Comparison of ENCODE assay signal across 24 mouse cellular contexts in genomic region chr4:137120597-137120996, GRCm38 (mm10).
"Had no signal": no experiment of that assay in that cellular context is flagged by ENCODE, and none has a peak within 500 bp of the region (broad histone marks: within the 10 kb centered on the region; RNA-seq: fewer than 3 reads in every experiment).

No protein-coding gene starts in this region.

- H3K27ac ChIP-seq: heart, embryonic 10.5 days; hindbrain, embryonic 10.5 days; hindbrain, embryonic 12.5 days; hindbrain, embryonic 14.5 days; intestine, embryonic 15.5 days; layer of hippocampus, adult 2 months; left cerebral cortex, adult 2 months; limb, embryonic 10.5 days; limb, embryonic 12.5 days; liver, embryonic 12.5 days; liver, embryonic 14.5 days had no signal

- H3K27me3 ChIP-seq: intestine, embryonic 15.5 days had no signal

- H3K9ac ChIP-seq: heart, embryonic 12.5 days; hindbrain, embryonic 12.5 days; hindbrain, embryonic 14.5 days; intestine, embryonic 15.5 days; limb, embryonic 12.5 days; liver, embryonic 12.5 days; liver, embryonic 14.5 days had no signal

- H3K4me3 ChIP-seq: heart, embryonic 10.5 days; heart, embryonic 12.5 days; hindbrain, embryonic 10.5 days; hindbrain, embryonic 12.5 days; intestine, embryonic 15.5 days; layer of hippocampus, adult 2 months; left cerebral cortex, adult 2 months; limb, embryonic 10.5 days; limb, embryonic 12.5 days; liver, embryonic 12.5 days had no signal

- H3K9me3 ChIP-seq: heart, embryonic 10.5 days; heart, embryonic 12.5 days; hindbrain, embryonic 10.5 days; hindbrain, embryonic 12.5 days; intestine, embryonic 15.5 days; limb, embryonic 10.5 days; limb, embryonic 12.5 days; liver, embryonic 12.5 days had no signal

- H3K36me3 ChIP-seq: heart, embryonic 10.5 days; heart, embryonic 12.5 days; hindbrain, embryonic 10.5 days; hindbrain, embryonic 12.5 days; intestine, embryonic 15.5 days; limb, embryonic 10.5 days; limb, embryonic 12.5 days; liver, embryonic 12.5 days had no signal

- DNase-seq: gastrocnemius, postnatal 14 days; gastrocnemius, postnatal 36 days; heart, adult 18-20 months; heart, postnatal 10 days; heart, postnatal 4 days; kidney, adult 18-20 months; kidney, adult 8-10 months; kidney, postnatal 14 days; kidney, postnatal 36 days had no signal

- ATAC-seq: hindbrain, embryonic 16.5 days; inflammation-experienced regulatory T-cells, adult 6 months; intestine, embryonic 15.5 days; intestine, postnatal 0 days; liver, embryonic 12.5 days had no signal

- H3K4me2 ChIP-seq: heart, embryonic 12.5 days; hindbrain, embryonic 12.5 days; hindbrain, embryonic 14.5 days; intestine, embryonic 15.5 days; limb, embryonic 12.5 days; liver, embryonic 12.5 days had no signal
